Mouse (Mus musculus): ENCODE data around the gene Ager. TPM values are rescaled to one million over a fixed set of nuclear protein-coding genes. Genes with fewer than 3 reads are reported as not detected.

The Ager gene
- total RNA-seq, 4 experiments from 2014 or later = 0.14 to 0.16 TPM; not detected in 2

GRCm38 (mm10) chr17:34585121-34585520 is 12.5 kb upstream of the Ager start:
- DNase-seq (ENCODE audit: low spot score) = no peak

GRCm38 (mm10) chr17:34585877-34586771 is 11.5 kb upstream of the Ager start:
- no peak for DNase-seq (ENCODE audit: low spot score)

GRCm38 (mm10) chr17:34586796-34587422 is 10.8 kb upstream of the Ager start:
- peak; percentile 79 for DNase-seq (ENCODE audit: low spot score)

DNA sequence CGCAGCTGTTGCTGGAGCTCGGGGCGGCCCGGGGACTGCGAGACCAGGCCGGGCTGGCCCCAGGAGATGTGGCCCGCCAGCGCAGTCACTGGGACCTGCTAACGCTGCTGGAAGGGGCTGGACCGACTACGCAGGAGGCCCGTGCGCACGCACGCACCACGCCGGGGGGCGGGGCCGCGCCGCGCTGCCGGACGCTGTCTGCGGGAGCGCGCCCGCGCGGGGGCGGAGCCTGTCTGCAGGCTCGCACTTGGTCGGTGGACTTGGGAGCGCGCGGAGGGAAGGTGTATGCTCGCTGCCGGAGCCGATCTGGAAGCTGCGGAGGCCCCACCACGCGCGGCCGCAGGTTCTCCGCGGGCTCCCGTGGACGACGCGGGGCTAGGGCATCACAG is 10.2 kb upstream of the Ager start:
- DNase-seq (ENCODE audit: low spot score) = peak; percentile 93

GRCm38 (mm10) chr17:34587814-34588213 is 9.8 kb upstream of the Ager start:
- DNase-seq (ENCODE audit: low spot score) = no peak

- no peak for DNase-seq (ENCODE audit: low spot score)
These were observed 8.9 kb upstream of the Ager start for GRCm38 (mm10) chr17:34588767-34589166.

GRCm38 (mm10) chr17:34589206-34589605 is 8.5 kb upstream of the Ager start:
- DNase-seq (ENCODE audit: low spot score) = no peak

DNA sequence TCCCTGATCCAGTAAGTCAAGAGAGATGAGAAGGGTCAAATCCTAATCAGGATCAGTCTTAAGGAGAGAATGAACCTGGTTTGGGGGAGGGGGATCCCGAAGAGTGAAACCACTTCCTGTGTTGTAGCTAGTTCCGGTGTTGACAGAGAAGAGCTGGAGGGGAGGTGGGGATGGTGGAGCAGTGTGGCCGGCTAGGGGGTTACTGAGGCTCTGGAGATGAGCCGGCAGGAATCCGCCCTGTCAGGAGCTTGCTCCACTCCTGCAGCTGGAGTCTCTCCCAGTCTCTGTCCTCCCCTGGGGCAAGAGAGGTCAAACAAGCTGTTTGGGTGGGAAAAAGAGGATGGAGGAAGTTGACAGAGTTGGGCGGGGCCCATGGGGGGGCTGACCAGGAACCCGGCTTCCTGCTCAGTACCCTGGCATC is 8.0 kb upstream of the Ager start, which contains the start of gene Gpsm3:
Gpsm3 (plus strand) TSS at position 126 of the 421 bp plus-strand sequence.
- DNase-seq (ENCODE audit: low spot score) = peak; percentile 79

GRCm38 (mm10) chr17:34590154-34590987 is 7.3 kb upstream of the Ager start:
- no peak for DNase-seq (ENCODE audit: low spot score)

DNA sequence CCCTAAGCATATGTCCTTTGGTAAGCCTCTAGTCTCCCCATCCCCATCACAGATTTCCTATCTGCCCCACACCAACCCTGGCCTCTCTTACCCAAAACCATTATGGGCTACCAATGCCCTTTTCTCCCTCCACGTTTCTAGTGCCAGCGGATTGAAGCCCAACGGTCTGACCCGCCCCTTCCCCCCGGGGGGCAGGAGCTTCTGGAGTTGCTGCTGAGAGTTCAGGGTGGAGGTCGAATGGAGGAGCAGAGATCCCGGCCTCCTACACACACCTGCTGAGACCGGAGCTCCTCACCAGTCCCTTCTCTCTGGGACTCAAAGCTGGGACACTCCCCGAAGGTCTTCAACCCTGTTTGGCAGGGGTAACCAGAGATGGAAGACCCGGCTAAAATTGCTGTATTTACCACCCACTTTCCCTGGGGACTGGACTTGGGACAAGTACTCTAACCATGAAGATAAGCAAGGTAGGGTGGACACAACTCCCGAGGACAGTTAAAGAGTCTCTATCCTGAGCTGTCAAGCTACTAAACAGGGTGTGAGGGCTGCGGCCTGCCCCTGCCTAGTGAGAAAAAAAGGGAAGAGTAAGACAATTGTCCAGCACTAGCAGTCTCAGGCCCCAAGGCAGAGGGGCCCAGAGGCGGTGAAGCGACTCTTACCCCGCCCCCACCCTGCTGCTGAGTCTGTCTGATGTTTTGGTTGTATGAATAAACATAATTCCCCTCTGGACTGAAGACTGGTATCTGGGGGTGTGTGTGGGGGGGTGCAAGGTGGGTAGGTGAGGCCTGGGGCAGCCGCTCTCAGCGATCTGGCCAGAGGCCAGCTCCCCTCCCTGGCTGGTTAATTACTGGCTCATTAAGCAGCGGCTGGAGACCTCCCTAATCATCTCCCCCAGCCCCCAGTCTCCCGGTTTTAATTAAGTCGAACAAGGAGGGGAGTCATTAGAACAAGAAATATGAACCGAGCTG is 6.4 kb upstream of the Ager start, which contains the start of gene Pbx2:
Pbx2 (plus strand) TSS at position 238 of the 965 bp plus-strand sequence.
- no peak for DNase-seq (ENCODE audit: low spot score)

DNA sequence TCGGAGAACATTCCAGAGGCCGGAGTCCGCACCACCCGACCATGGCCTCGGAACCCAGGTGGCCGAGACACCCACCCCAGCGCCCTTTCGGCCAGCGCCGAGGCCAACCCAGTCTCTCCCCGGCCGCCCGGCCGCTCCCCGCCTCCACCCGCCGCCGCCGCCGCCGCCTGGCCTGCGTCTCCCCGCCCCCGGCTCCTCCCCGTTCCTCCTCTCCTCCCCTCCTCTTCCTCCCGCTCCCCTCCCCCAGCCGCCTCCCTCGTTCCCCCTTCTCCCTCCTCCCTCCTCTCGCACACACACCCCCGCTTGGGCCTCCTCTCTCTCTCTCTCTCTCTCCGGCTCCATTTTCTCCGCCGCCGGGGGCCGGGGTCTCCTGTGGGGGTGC is 5.7 kb upstream of the Ager start:
- peak; percentile 76 for DNase-seq (ENCODE audit: low spot score)

DNA sequence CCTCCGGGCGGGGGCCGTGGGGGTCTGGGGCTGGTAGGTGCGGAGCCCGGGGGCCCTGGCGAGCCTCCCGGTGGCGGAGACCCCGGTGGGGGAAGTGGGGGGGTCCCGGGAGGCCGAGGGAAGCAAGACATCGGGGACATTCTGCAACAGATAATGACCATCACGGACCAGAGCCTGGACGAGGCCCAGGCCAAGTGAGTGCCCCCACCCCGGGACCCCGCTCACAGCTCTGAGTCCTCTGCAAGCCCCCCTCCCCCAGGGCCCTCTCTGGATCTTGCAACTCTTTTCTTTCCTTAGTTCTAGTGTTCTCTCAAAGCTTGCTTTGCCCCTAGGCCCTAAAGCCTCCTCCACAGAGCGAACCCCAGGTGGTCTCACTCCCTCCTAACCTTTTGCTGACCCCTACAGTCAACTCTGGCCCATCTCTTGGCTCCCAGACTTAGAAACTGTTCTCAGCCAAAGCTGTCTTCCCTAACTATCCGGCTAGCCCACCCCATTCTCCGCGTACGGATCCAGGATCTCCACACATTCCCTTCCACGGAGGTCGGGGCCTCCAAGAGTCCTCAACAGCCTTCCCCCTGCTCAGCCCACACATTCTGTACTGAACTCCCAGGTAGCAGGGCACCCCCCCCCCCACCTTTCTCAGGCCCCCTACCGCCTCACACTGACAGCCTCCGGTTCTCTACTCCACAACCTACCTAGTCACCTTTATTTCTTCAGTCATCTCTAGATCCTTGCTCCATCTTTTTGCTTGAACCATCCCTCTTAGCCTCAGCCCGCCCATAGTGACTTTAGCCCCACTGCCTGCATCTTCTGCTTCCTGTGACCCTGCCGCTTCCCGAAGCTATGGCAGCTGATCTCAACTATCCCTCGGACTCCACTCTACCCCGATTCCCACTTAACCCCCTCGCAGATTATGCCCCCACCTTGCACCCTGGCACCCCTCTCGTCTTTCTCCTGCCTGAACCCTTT is 4.8 kb upstream of the Ager start:
- no peak for DNase-seq (ENCODE audit: low spot score)

DNA sequence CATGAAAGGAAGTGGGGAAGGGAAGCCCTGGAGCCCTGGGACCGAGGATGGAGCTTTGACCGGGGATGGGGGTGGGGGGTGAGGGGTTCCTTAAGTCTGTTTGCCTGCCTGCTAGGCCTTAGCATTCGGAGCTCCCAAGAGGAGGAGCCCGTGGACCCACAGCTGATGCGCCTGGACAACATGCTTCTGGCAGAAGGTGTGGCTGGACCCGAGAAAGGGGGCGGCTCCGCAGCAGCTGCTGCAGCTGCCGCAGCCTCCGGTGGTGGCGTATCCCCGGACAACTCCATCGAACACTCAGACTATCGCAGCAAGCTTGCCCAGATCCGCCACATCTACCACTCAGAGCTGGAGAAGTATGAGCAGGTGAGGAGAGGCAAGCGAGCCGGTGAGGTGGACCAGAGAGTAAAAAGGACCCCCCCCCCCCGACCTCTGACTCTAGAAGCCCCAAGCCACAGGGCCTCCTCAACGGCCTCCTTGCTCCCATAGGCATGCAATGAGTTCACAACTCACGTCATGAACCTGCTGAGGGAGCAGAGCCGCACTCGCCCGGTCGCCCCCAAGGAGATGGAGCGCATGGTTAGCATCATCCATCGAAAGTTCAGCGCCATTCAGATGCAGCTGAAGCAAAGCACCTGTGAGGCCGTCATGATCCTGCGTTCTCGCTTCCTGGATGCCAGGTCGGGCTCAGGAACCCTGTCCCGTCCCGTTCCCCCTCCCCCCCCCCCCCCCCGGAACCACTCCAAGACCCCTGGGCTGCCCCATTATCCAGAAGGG is 3.7 kb upstream of the Ager start:
- no peak for DNase-seq (ENCODE audit: low spot score)

- no peak for DNase-seq (ENCODE audit: low spot score)
These were observed 1.6 kb upstream of the Ager start for GRCm38 (mm10) chr17:34596098-34596497.

GRCm38 (mm10) chr17:34599891-34600290 is 2.2 kb downstream of the Ager start:
- DNase-seq (ENCODE audit: low spot score) = no peak

GRCm38 (mm10) chr17:34601796-34602195 is 4.1 kb downstream of the Ager start:
- no peak for DNase-seq (ENCODE audit: low spot score)

DNA sequence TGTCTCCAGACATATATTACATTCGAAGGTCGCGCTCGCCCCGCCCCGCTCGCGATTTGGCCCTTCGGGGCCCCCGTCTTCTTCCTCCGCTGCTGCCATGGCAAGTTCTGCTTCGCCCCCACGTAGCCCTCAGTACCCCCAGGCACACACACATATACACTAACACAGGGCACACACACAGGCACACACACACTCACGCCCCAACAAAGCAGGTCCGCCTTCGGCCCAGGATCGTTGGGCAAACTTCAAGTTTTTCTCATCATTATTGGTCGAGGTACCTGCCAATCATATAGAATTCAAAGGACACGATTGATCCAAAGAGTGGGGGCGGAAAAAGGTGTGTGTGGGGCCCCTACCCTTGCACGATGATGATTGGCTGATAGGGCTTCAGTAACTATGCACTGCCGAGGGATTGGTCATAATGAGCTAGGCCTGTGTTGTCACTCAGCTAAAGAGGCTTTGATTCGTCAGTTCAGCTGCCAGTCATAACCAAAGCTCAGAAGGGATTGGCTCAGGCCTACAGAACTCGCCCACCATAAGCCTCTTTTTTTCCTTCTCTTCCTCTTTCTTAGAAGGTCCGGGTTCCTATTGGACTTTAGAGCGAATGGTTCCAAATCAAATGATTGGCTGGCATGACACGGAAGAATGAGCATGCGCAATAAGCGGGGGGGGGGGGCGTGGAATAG is 5.9 kb downstream of the Ager start, which contains the start of gene Rnf5:
Rnf5 (minus strand) TSS at position 316 of the 686 bp plus-strand sequence.
- peak; percentile 100 for DNase-seq (ENCODE audit: low spot score)

- peak; percentile 99 for DNase-seq (ENCODE audit: low spot score)
These were observed 6.4 kb downstream of the Ager start, which contains the start of gene Agpat1 for GRCm38 (mm10) chr17:34604061-34604508. Gene Agpat1, plus strand, starts transcription at chr17:34604262.
